Mouse (Mus musculus): ENCODE results near the gene Mink1. TPM values are rescaled to one million over a fixed set of nuclear protein-coding genes. Genes with fewer than 3 reads are reported as not detected.

Mink1 gene
- polyA plus RNA-seq, 1 experiment: 120 TPM

- no peak for TF ChIP-seq CTCF (IDR thresholded peaks at IDR 0.05; ENCODE audit: insufficient read depth, low read length)
- no peak for TF ChIP-seq POLR2A (IDR thresholded peaks at IDR 0.05; ENCODE audit: borderline replicate concordance, extremely low read depth, low read depth, low read length)
- no peak overlapping the region for H3K4me3 ChIP-seq (replicated peaks; ENCODE audit: extremely low read depth, low read depth, low read length)
- WGBS: 68% methylated on average over 1 of the region's 1 CpGs
- H3K4me1 ChIP-seq (ENCODE audit: control insufficient read depth, insufficient read depth, low read length): peaks cover 7% of the 10 kb centered on the region
- no peak for DNase-seq
Observed at GRCm38 (mm10) chr11:70571641-70572040, 9.0 kb downstream of the Mink1 start.

- no peak for TF ChIP-seq POLR2A (IDR thresholded peaks at IDR 0.05; ENCODE audit: borderline replicate concordance, extremely low read depth, low read depth, low read length)
- TF ChIP-seq CTCF (IDR thresholded peaks at IDR 0.05; ENCODE audit: insufficient read depth, low read length): no peak
- Histone ChIP-seq H3K4me1 (ENCODE audit: control insufficient read depth, insufficient read depth, low read length) (peaks cover 9% of the 10 kb centered on the region), H3K4me3 (replicated peaks; ENCODE audit: extremely low read depth, low read depth, low read length) (no peak overlapping the region)
- no peak for DNase-seq
- WGBS: 56% methylated on average over 5 of the region's 5 CpGs
Observed at GRCm38 (mm10) chr11:70572348-70572902, 9.7 kb downstream of the Mink1 start.

DNA sequence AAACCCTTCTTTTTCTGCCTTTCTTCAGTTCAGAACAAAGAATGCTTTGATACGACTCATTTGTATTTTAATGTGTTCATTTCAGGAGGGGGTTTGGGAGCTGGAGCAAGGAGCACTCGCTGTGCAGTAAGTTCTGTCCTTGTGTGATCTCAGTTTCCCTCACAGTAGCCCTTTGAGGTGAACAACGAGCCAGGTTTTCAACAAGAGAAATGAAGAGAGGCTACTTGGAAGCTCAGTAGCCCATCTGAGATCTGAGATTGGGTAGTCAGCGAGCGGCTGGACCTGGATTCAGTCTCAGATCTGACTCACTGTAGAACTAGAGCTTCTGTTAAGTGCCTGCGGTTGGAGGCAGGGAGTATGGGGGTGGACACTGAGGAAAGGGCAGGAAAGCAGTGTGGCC lies 11.2 kb downstream of the Mink1 start:
- H3K4me3 ChIP-seq (replicated peaks; ENCODE audit: extremely low read depth, low read depth, low read length): no peak overlapping the region
- TF ChIP-seq CTCF (IDR thresholded peaks at IDR 0.05; ENCODE audit: insufficient read depth, low read length) (no peak), POLR2A (IDR thresholded peaks at IDR 0.05; ENCODE audit: borderline replicate concordance, extremely low read depth, low read depth, low read length) (no peak)
- 83% methylated on average over 6 of the region's 6 CpGs for WGBS
- no peak for DNase-seq
- peaks cover 12% of the 10 kb centered on the region for H3K4me1 ChIP-seq (ENCODE audit: control insufficient read depth, insufficient read depth, low read length)

- no peak for DNase-seq
- TF ChIP-seq POLR2A (IDR thresholded peaks at IDR 0.05; ENCODE audit: borderline replicate concordance, extremely low read depth, low read depth, low read length) (no peak), CTCF (IDR thresholded peaks at IDR 0.05; ENCODE audit: insufficient read depth, low read length) (no peak)
- WGBS: 43% methylated on average over 3 of the region's 3 CpGs
- Histone ChIP-seq H3K4me3 (replicated peaks; ENCODE audit: extremely low read depth, low read depth, low read length) (no peak overlapping the region), H3K4me1 (ENCODE audit: control insufficient read depth, insufficient read depth, low read length) (peaks cover 25% of the 10 kb centered on the region)
Observed at GRCm38 (mm10) chr11:70577201-70577600, 14.5 kb downstream of the Mink1 start.

DNA sequence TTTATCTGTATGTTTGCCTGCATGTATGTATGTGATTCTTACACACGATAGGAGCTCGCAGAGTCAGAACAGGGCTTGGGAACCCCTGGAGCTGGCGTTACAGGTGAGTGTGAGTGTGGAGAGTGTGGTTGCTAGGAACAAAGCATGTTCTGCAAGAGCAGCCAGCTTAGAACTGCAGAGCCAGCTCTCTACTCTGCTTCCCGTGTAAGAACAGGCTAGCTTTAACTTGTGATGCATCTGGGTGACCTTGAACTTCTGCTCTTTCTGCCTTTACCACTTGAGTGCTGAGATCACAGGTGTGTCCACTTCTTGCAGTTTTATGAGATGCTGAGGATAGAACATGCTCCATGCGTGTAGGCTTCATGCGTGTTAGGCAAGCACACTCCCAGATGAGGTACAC lies 16.3 kb downstream of the Mink1 start:
- TF ChIP-seq CTCF (IDR thresholded peaks at IDR 0.05; ENCODE audit: insufficient read depth, low read length) (no peak), POLR2A (IDR thresholded peaks at IDR 0.05; ENCODE audit: borderline replicate concordance, extremely low read depth, low read depth, low read length) (no peak)
- no peak for DNase-seq
- 88% methylated on average over 6 of the region's 6 CpGs for WGBS
- H3K4me1 ChIP-seq (ENCODE audit: control insufficient read depth, insufficient read depth, low read length): peaks cover 33% of the 10 kb centered on the region
- no peak overlapping the region for H3K4me3 ChIP-seq (replicated peaks; ENCODE audit: extremely low read depth, low read depth, low read length)

DNA sequence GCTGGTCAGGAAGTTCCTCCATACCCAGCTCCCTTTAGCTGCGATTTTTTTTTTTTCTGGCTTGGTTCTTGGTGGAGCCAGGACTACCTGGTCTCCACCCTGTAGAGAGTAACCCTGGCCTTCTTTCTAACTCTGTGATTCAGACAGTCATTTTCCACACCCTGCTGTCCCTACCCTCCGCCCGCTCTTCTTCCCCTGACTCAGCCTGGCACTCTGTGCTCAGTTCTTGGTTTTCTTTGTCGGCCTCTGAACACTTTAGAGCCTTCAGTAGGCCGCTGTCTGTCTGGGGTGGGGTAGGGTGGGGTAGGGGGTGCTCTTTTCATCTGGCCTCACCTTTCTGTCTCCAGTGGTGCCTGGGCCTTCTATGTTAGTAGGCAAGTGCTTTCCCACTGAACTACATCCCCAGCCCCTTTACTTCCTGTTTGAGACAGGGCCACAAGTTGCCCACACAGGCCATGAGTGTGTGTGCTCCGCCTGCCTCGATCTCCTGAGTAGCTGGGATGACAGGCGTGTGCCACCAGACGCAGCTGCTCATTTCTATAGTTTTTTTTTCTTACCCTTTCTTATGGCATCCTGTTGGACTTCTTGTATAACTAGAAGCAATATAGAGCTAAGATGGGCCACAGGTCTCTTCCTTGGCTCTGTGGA lies 17.2 kb downstream of the Mink1 start:
- DNase-seq: no peak
- Histone ChIP-seq H3K4me3 (replicated peaks; ENCODE audit: extremely low read depth, low read depth, low read length) (no peak overlapping the region), H3K4me1 (ENCODE audit: control insufficient read depth, insufficient read depth, low read length) (peaks cover 33% of the 10 kb centered on the region)
- TF ChIP-seq POLR2A (IDR thresholded peaks at IDR 0.05; ENCODE audit: borderline replicate concordance, extremely low read depth, low read depth, low read length) (no peak), CTCF (IDR thresholded peaks at IDR 0.05; ENCODE audit: insufficient read depth, low read length) (no peak)
- WGBS: 53% methylated on average over 9 of the region's 9 CpGs

DNA sequence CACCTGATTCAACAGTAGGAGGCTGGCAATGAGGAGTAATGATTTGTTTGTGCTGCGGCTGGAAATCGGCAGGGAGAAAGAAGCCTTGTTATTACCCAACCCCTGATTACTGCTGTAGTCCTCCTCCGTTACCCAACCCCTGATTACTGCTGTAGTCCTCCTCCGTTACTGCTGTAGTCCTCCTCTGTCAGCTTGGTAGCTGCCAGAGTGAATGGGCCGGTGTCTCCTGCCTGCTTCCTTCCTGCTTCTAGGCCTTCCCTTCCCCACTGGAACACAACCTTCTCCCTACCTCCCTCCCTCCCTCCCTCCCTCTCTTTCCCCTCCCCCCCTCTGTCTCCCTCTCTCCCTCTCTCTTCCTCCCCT lies 17.7 kb downstream of the Mink1 start:
- peaks cover 33% of the 10 kb centered on the region for H3K4me1 ChIP-seq (ENCODE audit: control insufficient read depth, insufficient read depth, low read length)
- DNase-seq: no peak
- no peak overlapping the region for H3K4me3 ChIP-seq (replicated peaks; ENCODE audit: extremely low read depth, low read depth, low read length)
- 26% methylated on average over 5 of the region's 5 CpGs for WGBS
- TF ChIP-seq CTCF (IDR thresholded peaks at IDR 0.05; ENCODE audit: insufficient read depth, low read length) (no peak), POLR2A (IDR thresholded peaks at IDR 0.05; ENCODE audit: borderline replicate concordance, extremely low read depth, low read depth, low read length) (no peak)

DNA sequence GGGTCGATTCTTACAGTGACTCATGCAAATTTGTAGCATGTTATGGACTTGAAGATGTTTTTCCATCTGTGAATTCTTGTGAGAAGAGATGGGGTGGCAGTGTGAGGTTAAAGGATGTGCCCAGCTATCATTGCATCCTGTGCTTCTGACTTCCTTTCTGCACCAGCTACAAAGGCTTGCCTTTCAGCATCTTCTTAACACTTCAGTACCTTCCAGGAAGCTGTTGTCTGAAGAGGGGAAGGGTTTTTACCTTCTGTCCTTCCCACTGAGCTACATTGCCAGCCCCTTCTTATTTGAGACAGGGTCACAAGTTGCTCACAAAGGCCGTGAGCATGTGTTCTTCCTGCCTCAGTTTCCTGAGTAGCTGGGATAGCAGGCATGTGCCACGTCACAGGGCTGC lies 18.2 kb downstream of the Mink1 start:
- 49% methylated on average over 3 of the region's 3 CpGs for WGBS
- Histone ChIP-seq H3K4me1 (ENCODE audit: control insufficient read depth, insufficient read depth, low read length) (peaks cover 35% of the 10 kb centered on the region), H3K4me3 (replicated peaks; ENCODE audit: extremely low read depth, low read depth, low read length) (no peak overlapping the region)
- no peak for DNase-seq
- no peak for TF ChIP-seq CTCF (IDR thresholded peaks at IDR 0.05; ENCODE audit: insufficient read depth, low read length)
- TF ChIP-seq POLR2A (IDR thresholded peaks at IDR 0.05; ENCODE audit: borderline replicate concordance, extremely low read depth, low read depth, low read length): no peak

- H3K4me3 ChIP-seq (replicated peaks; ENCODE audit: extremely low read depth, low read depth, low read length): no peak overlapping the region
- TF ChIP-seq CTCF (IDR thresholded peaks at IDR 0.05; ENCODE audit: insufficient read depth, low read length) (no peak), POLR2A (IDR thresholded peaks at IDR 0.05; ENCODE audit: borderline replicate concordance, extremely low read depth, low read depth, low read length) (no peak)
- WGBS: 28% methylated on average over 3 of the region's 3 CpGs
- no peak for DNase-seq
- peaks cover 36% of the 10 kb centered on the region for H3K4me1 ChIP-seq (ENCODE audit: control insufficient read depth, insufficient read depth, low read length)
Observed at GRCm38 (mm10) chr11:70582196-70582595, 19.5 kb downstream of the Mink1 start.

DNA sequence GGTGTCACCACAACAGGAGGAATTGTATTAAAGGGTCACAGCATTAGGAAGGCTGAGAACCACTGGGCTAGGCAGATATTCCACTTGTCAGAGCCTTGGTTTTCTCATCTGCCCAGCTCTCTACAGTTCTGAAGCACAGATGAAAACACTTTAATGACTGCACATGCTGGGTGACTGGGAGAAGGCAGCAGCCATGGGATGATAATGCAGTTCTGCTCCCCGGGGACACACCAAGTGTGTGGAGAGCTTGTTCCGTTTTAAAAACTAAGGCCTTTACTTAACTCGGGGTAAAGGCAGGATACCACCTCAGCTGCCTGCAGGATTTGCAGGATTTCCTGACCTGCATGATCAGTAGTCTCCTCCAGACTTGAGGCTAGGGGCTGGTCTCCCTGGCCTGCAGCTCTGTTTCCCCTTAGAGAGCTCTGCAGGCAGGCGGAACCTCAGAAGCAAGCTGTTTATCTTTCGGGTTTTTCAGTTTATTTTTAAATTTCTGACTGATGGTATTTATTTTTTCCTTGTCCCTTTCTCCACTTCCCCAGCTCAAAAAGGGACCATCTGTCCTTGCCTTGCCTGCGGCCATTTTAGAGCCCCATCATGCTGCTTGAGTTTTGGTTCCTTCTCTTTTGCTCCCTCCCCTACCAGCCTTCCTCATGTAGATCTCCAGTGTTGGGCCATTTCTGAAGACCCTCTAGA lies 20.5 kb downstream of the Mink1 start:
- TF ChIP-seq CTCF (IDR thresholded peaks at IDR 0.05; ENCODE audit: insufficient read depth, low read length) (no peak), POLR2A (IDR thresholded peaks at IDR 0.05; ENCODE audit: borderline replicate concordance, extremely low read depth, low read depth, low read length) (no peak)
- Histone ChIP-seq H3K4me1 (ENCODE audit: control insufficient read depth, insufficient read depth, low read length) (peaks cover 40% of the 10 kb centered on the region), H3K4me3 (replicated peaks; ENCODE audit: extremely low read depth, low read depth, low read length) (no peak overlapping the region)
- 32% methylated on average over 6 of the region's 6 CpGs for WGBS
- no peak for DNase-seq

All from lung, adult 2 months (tissue).